Mouse (Mus musculus) kidney, postnatal 0 days (tissue): ENCODE data around the gene Hoxc10. TPM values are rescaled to one million over a fixed set of nuclear protein-coding genes. Genes with fewer than 3 reads are reported as not detected.

Experiments used
- ATAC-seq: fragments of 200-750 bp; cut with Nextera tagmentation; replicated peaks from 2 replicates; pipeline ENCODE4 v1.8.0; 2017; ENCODE audit warnings: low read depth, moderate number of reproducible peaks, moderate TSS enrichment, moderate library complexity; ENCODE audit not compliant: low FRiP score
- DNase-seq: peaks from one replicate; pipeline ENCODE4 v3.0.0-alpha.2; 2016; ENCODE audit warnings: low spot score
- H3K27ac ChIP-seq: fragments of 300-500 bp; sonication (generic); 2 replicates; pipeline ENCODE4 v1.5.1; 2014; ENCODE audit warnings: mild to moderate bottlenecking
- H3K27me3 ChIP-seq: fragments of 300-500 bp; sonication (generic); 2 replicates; pipeline ENCODE4 v1.6.1; 2014; ENCODE audit warnings: low read length, mixed read lengths; ENCODE audit not compliant: insufficient read depth
- H3K36me3 ChIP-seq: fragments of 300-500 bp; sonication (generic); 2 replicates; pipeline ENCODE4 v1.6.1; 2014; ENCODE audit warnings: low read length, mixed read lengths; ENCODE audit not compliant: insufficient read depth
- H3K4me1 ChIP-seq: fragments of 300-500 bp; sonication (generic); replicated peaks from 2 replicates; pipeline ENCODE4 v1.6.1; 2014; ENCODE audit warnings: antibody characterized with exemption, low read length, mixed read lengths; ENCODE audit not compliant: insufficient read depth
- H3K4me2 ChIP-seq: fragments of 300-500 bp; sonication (generic); 2 replicates; pipeline ENCODE4 v1.6.1; 2014; ENCODE audit warnings: mild to moderate bottlenecking, low read length, moderate library complexity, mixed read lengths
- H3K4me3 ChIP-seq: fragments of 300-500 bp; sonication (generic); replicated peaks from 2 replicates; pipeline ENCODE4 v1.5.1; 2014; ENCODE audit warnings: low read depth, low read length
- H3K9ac ChIP-seq: fragments of 300-500 bp; sonication (generic); 2 replicates; pipeline ENCODE4 v1.6.1; 2014; ENCODE audit warnings: low read depth, low read length
- H3K9me3 ChIP-seq: fragments of 300-500 bp; sonication (generic); replicated peaks from 2 replicates; pipeline ENCODE4 v1.6.1; 2016; ENCODE audit warnings: low read length, inconsistent platforms, mixed read lengths
- CTCF ChIP-seq: IDR thresholded peaks from 2 replicates; pipeline ENCODE4 v1.5.1; 2016; ENCODE audit warnings: antibody characterized with exemption, low read depth, mild to moderate bottlenecking, moderate library complexity
- WGBS: fragments of 180-500 bp; shearing (Covaris S2); extraction: QIAGEN DNeasy Blood & Tissue Kit; methylation state at CpG from one replicate; pipeline ENCODE4 v1.1.7; 2014; 5-methylcytosine and 5-hydroxymethylcytosine counted together
- polyA plus RNA-seq: library from polyadenylated mRNA; unstranded; fragments of >200 nt; fragmentation: Nextera tagmentation; extraction: Ambion mirVana; gene quantifications from 2 replicates; pipeline ENCODE4 v1.2.1, GENCODE M21; 2015

Gene Hoxc10
- polyA plus RNA-seq, 1 experiment from 2014 or later, result 30.6 TPM

- H3K4me2 ChIP-seq, result peak overlapping the region; percentile 53
- peak overlapping the region; percentile 46; the same call in 1 of the 2 replicates for H3K9ac ChIP-seq
- under 1% methylated on average over 52 of the region's 53 CpGs for whole genome bisulfite sequencing
- H3K4me1 ChIP-seq, result 0 out of 2 replicates have a peak, but pooled peaks cover 9% of the 10 kb centered on the region
- H3K4me3 ChIP-seq, result peak overlapping the region; percentile 31
- peaks cover 89% of the 10 kb centered on the region for H3K27me3 ChIP-seq
- H3K9me3 ChIP-seq, result no peaks in the 10 kb centered on the region
- ATAC-seq, result 0 out of 2 replicates have a peak, but pooled peaks have one; percentile 16
- no peak overlapping the region for H3K27ac ChIP-seq
- TF ChIP-seq CTCF, result peak; percentile 58
- H3K36me3 ChIP-seq, result no peaks in the 10 kb centered on the region
- peak; percentile 65 for DNase-seq
Measured at GRCm38 (mm10) chr15:102942739-102943467, 23.7 kb upstream of the Hoxc10 start.

- H3K4me3 ChIP-seq, result 0 out of 2 replicates have a peak overlapping the region, but pooled peaks have one; percentile 31
- WGBS, result 19% methylated on average over 5 of the region's 5 CpGs
Measured at GRCm38 (mm10) chr15:102943468-102943813, 23.2 kb upstream of the Hoxc10 start.

GRCm38 (mm10) chr15:102945185-102946077 is 21.2 kb upstream of the Hoxc10 start:
- H3K9ac ChIP-seq, result no peak overlapping the region
- DNase-seq, result no peak
- H3K36me3 ChIP-seq, result no peaks in the 10 kb centered on the region
- H3K4me1 ChIP-seq, result 0 out of 2 replicates have a peak, but pooled peaks cover 4% of the 10 kb centered on the region
- H3K4me3 ChIP-seq, result no peak overlapping the region
- H3K9me3 ChIP-seq, result no peaks in the 10 kb centered on the region
- H3K27ac ChIP-seq, result no peak overlapping the region
- H3K27me3 ChIP-seq, result peaks cover 81% of the 10 kb centered on the region
- no peak for ATAC-seq
- no peak overlapping the region for H3K4me2 ChIP-seq
- 18% methylated on average over 22 of the region's 22 CpGs for WGBS
- TF ChIP-seq CTCF, result no peak

More at GRCm38 (mm10) chr15:102943468-102943813, 23.2 kb upstream of the Hoxc10 start:
- Histone ChIP-seq H3K27me3 (peaks cover 89% of the 10 kb centered on the region), H3K9ac (no peak overlapping the region), H3K36me3 (no peaks in the 10 kb centered on the region), H3K4me2 (peak overlapping the region; percentile 53), H3K27ac (no peak overlapping the region), H3K9me3 (no peaks in the 10 kb centered on the region), H3K4me1 (0 out of 2 replicates have a peak, but pooled peaks cover 9% of the 10 kb centered on the region)
- ATAC-seq (0 out of 2 replicates have a peak, but pooled peaks have one; percentile 26), DNase-seq (no peak)
- TF ChIP-seq CTCF, result no peak

DNA sequence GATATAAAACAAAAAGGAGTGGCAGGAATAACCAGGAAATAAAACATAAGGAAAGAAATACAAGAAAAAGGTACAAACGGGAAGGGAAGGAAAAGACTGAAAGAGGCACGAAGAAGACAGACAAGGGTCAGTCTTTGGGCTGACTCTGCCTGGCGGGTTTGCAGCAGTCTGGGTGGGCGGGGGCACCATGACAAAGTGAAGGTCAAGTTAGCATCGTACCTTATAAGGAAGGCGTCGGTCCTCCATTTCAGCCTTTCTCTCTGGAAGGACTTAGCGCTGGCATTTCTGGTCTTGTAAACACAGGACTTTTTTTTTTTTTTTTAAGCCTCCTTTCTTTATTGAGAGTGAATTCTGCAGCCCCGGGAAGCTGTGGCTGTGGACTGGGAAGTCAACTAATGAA is 19.3 kb upstream of the Hoxc10 start:
- 8% methylated on average over 9 of the region's 9 CpGs for WGBS
- H3K36me3 ChIP-seq, result no peaks in the 10 kb centered on the region

DNA sequence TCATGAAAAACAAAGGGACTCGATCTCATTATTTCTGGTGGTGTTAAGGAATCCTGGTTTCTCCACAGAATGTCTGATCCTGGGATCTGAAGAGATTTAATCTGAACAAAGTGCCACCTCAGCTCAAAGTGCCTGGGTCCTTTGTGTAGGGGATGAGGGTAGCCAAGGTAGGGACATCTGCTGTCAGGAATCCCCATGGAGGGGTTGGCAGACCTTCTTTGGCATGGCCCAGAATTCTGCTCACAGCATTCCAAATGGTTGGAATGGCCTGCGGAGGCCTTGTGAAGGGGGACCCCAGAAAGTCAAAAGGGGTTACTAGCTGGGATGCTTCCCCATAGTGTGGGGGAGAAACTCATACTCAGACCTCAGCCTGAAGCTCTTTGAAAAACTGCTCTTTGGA is 17.8 kb upstream of the Hoxc10 start:
- Histone ChIP-seq H3K9me3 (no peaks in the 10 kb centered on the region), H3K27ac (no peak overlapping the region), H3K4me3 (no peak overlapping the region), H3K27me3 (peaks cover 80% of the 10 kb centered on the region), H3K4me2 (no peak overlapping the region), H3K36me3 (no peaks in the 10 kb centered on the region), H3K4me1 (no peaks in the 10 kb centered on the region), H3K9ac (no peak overlapping the region)
- TF ChIP-seq CTCF, result no peak
- 38% methylated on average over 2 of the region's 2 CpGs for WGBS
- ATAC-seq (no peak), DNase-seq (no peak)

More for the DNA sequence above, 19.3 kb upstream of the Hoxc10 start:
- Histone ChIP-seq H3K4me2 (no peak overlapping the region), H3K27ac (no peak overlapping the region), H3K4me1 (0 out of 2 replicates have a peak, but pooled peaks cover 4% of the 10 kb centered on the region), H3K9me3 (no peaks in the 10 kb centered on the region), H3K9ac (no peak overlapping the region), H3K4me3 (no peak overlapping the region), H3K27me3 (peaks cover 81% of the 10 kb centered on the region)
- no peak for ATAC-seq
- no peak for DNase-seq
- TF ChIP-seq CTCF, result no peak

- no peak for DNase-seq
- H3K4me2 ChIP-seq, result no peak overlapping the region
- no peak for TF ChIP-seq CTCF
Measured at GRCm38 (mm10) chr15:102949696-102950095, 16.9 kb upstream of the Hoxc10 start.

More at GRCm38 (mm10) chr15:102949696-102950095, 16.9 kb upstream of the Hoxc10 start:
- 10% methylated on average over 20 of the region's 20 CpGs for WGBS
- no peak for ATAC-seq
- Histone ChIP-seq H3K4me3 (no peak overlapping the region), H3K27me3 (peaks cover 71% of the 10 kb centered on the region), H3K9me3 (no peaks in the 10 kb centered on the region), H3K27ac (no peak overlapping the region), H3K4me1 (peaks cover 6% of the 10 kb centered on the region; the same call in 1 of the 2 replicates), H3K36me3 (no peaks in the 10 kb centered on the region), H3K9ac (no peak overlapping the region)
